Mouse (Mus musculus) heart, postnatal 0 days (tissue): ENCODE data around the gene Gapvd1.

Experiments used
- CTCF ChIP-seq: IDR thresholded peaks from 2 replicates; pipeline ENCODE4 v1.5.1; 2016; ENCODE audit warnings: antibody characterized with exemption, control low read depth, low read depth
- EP300 ChIP-seq: IDR thresholded peaks from 2 replicates; pipeline ENCODE4 v1.6.1; 2016; ENCODE audit warnings: antibody characterized with exemption, low read depth

DNA sequence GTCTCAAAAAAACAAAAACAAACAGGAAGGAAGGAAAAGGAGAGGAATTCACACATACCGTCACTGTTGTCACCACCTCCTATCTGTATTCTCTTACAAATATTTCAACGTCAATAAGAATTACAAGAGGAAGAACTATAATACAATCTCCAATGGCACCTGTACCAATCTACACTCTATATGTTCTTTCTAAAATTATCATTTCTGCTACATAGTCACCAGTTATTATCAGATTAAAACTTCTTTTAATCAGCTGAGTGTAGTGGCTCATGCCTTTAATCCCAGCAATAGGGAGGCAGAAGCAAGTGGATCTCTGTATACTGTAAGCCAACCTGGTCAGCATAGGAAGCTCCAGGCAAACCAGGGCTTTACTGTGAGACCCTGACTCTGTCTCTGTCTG, 4.8 kb downstream of the Gapvd1 start:
- TF ChIP-seq CTCF (no peak), EP300 (no peak)
